Mouse (Mus musculus) limb, embryonic 13.5 days (tissue): ENCODE data around the gene Gm28043. TPM values are rescaled to one million over a fixed set of nuclear protein-coding genes. Genes with fewer than 3 reads are reported as not detected.

ENCODE experiments used
- ATAC-seq: fragments of 200-750 bp; cut with Nextera tagmentation; 2 replicates; pipeline ENCODE4 v1.8.0; 2017; ENCODE audit warnings: low read depth, moderate number of reproducible peaks, moderate TSS enrichment; ENCODE audit not compliant: low FRiP score
- H3K27ac ChIP-seq: fragments of 300-500 bp; sonication (generic); 2 replicates; pipeline ENCODE4 v1.5.1; 2015; ENCODE audit warnings: inconsistent platforms, mild to moderate bottlenecking, moderate library complexity
- H3K27me3 ChIP-seq: fragments of 300-500 bp; sonication (generic); 2 replicates; pipeline ENCODE4 v1.6.1; 2015; ENCODE audit warnings: mild to moderate bottlenecking, inconsistent platforms
- H3K36me3 ChIP-seq: fragments of 300-500 bp; sonication (generic); 2 replicates; pipeline ENCODE4 v1.6.1; 2015; ENCODE audit warnings: inconsistent platforms, mild to moderate bottlenecking, moderate library complexity
- H3K4me1 ChIP-seq: fragments of 300-500 bp; sonication (generic); 2 replicates; pipeline ENCODE4 v1.6.1; 2015; ENCODE audit warnings: inconsistent platforms
- H3K4me2 ChIP-seq: fragments of 300-500 bp; sonication (generic); replicated peaks from 2 replicates; pipeline ENCODE4 v1.6.1; 2015; ENCODE audit warnings: inconsistent platforms, mild to moderate bottlenecking, moderate library complexity
- H3K4me3 ChIP-seq: fragments of 300-500 bp; sonication (generic); 2 replicates; pipeline ENCODE4 v1.5.1; 2015; ENCODE audit warnings: moderate library complexity, mild to moderate bottlenecking, inconsistent platforms
- H3K9ac ChIP-seq: fragments of 300-500 bp; sonication (generic); 2 replicates; pipeline ENCODE4 v1.6.1; 2015; ENCODE audit warnings: mild to moderate bottlenecking, inconsistent platforms
- H3K9me3 ChIP-seq: fragments of 300-500 bp; sonication (generic); 2 replicates; pipeline ENCODE4 v1.6.1; 2016; ENCODE audit warnings: inconsistent platforms
- WGBS: fragments of 180-500 bp; shearing (Covaris S2); methylation state at CpG from one replicate; pipeline ENCODE4 v1.1.7; 2015; 5-methylcytosine and 5-hydroxymethylcytosine counted together
- polyA plus RNA-seq: library from polyadenylated mRNA; unstranded; fragments of >200 nt; fragmentation: Nextera tagmentation; extraction: Ambion mirVana; gene quantifications from 2 replicates; pipeline ENCODE4 v1.2.1, GENCODE M21; 2015

Gene Gm28043
- 2.8 and 3.1 TPM in 2 replicates for polyA plus RNA-seq

DNA sequence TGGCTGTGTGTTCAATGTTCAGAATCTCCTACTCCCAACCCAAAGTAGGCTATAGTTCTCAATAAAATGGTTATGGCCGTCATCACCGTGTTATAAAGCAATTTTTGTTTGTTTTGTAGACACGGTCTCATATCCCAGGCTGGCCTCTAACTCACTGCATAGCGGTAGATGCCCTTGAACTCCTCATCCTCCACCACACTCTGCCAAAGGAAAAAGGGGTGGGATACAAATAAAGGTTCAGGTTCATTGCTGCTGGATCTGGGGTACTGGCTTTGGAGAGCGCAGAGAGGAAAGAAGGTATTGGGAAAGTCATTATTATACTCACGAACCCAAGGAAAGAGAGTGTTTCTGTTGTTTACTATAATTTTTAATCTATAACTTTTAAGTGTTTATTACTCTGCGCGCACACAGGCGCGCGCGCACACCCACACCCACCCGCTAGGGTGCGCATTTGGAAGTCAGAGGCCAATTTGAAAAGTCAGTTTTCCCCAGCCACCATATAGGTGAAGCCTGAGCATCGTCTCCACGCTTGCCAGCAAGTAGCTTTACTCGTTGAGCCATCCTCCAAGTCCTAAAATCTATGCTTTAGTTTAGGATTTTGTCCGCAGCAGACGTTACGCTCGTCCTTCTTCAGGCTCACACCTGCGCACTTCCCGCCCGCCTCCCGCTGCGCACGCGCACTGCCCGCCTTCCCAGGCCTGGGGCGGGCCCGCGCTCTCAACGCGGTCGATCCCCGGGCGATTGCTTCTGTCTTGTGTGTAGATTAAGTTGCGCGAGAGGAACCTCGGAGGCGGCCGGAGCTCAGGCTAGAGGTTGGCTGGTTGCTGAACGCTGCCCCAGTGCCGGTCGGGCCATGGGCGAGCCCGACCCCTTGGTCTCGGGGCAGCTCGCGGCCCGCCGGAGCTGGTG, at the start of gene Gm28043, which contains the start of gene Rnf8:
Gene Gm28043, plus strand, starts transcription at position 762 of the 909 bp plus-strand sequence.
Gene Rnf8, plus strand, starts transcription at position 676 of the 909 bp plus-strand sequence.
- Histone ChIP-seq H3K4me1 (peaks cover 24% of the 10 kb centered on the region), H3K9me3 (no peaks in the 10 kb centered on the region), H3K4me3 (peak within 1 kb of the TSS; percentile 99), H3K9ac (peak within 1 kb of the TSS; percentile 99), H3K27me3 (no peaks in the 10 kb centered on the region), H3K36me3 (peaks cover 11% of the 10 kb centered on the region), H3K27ac (peak within 1 kb of the TSS; percentile 97), H3K4me2 (peak within 1 kb of the TSS; percentile 72)
- ATAC-seq = peak; percentile 93
- WGBS = 2% methylated on average over 52 of the region's 52 CpGs

DNA sequence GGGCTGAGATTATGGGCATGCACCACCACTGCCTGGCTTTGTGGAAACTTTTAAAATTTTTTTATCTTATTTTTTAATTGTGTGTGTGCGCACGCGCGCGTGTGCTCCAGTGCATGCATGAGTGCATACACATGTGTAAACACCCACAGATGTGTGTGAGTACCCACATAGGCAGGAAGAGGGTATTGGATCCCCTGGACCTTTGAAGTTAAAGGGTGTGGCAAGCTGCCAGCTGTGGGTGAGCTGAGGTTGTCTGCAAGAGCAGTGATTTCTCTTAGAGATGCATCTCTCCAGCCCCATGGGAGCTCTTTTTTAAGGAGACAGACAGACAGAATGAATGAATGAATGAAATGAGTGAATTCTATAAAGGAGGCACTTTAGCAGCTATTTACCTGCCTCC, 49.2 kb upstream of the Gm28043 start:
- 97% methylated on average over 5 of the region's 5 CpGs for WGBS
- Histone ChIP-seq H3K27me3 (no peaks in the 10 kb centered on the region), H3K4me1 (peaks cover 6% of the 10 kb centered on the region; the same call in 1 of the 2 replicates), H3K36me3 (peaks cover 42% of the 10 kb centered on the region), H3K4me3 (no peak overlapping the region), H3K9ac (no peak overlapping the region), H3K27ac (no peak overlapping the region), H3K4me2 (no peak overlapping the region), H3K9me3 (no peaks in the 10 kb centered on the region)
- ATAC-seq = no peak

DNA sequence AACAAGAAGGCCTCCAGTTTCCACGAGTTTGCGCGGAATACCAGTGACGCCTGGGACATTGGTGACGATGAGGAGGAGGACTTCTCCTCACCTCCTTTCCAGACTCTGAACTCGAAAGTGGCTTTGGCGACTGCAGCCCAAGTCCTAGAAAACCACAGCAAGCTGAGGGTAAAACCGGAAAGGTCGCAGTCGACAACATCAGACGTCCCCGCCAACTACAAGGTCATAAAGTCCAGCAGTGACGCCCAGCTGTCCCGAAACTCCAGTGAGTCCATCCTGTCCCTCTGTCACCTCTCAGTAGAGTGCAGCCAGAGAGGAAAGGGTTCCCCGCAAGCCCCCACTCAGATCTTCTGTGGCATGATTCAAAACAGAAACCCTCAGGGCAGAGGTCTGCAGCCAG, 46.2 kb upstream of the Gm28043 start:
- 84% methylated on average over 15 of the region's 15 CpGs for WGBS
- no peak overlapping the region for H3K4me2 ChIP-seq
- no peaks in the 10 kb centered on the region for H3K9me3 ChIP-seq
- H3K4me1 ChIP-seq = peaks cover 6% of the 10 kb centered on the region; the same call in 1 of the 2 replicates
- no peak overlapping the region for H3K4me3 ChIP-seq
- no peak overlapping the region for H3K9ac ChIP-seq
- ATAC-seq = no peak
- H3K27me3 ChIP-seq = no peaks in the 10 kb centered on the region
- H3K27ac ChIP-seq = no peak overlapping the region
- H3K36me3 ChIP-seq = peaks cover 71% of the 10 kb centered on the region

DNA sequence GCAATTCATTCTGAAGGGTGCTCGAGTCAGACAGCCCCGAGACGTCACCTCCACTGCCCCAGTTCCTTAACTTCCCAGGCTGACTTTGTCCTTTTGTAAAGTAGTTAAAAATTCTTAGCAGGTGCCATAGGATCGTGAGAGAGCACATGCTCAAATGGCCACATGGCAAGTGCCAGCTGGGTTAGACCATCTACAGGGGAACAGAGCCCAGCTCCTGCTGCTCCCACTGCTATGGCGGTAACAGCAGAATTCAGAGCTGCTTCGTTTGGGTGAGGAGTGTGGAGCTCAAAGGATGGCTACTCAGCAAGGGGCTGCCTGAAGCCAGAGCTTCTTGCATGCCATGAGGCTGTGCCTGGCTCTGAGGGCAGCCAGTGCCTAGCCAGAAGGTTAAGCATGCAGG, 44.8 kb upstream of the Gm28043 start:
- ATAC-seq = no peak
- Histone ChIP-seq H3K4me1 (peaks cover 6% of the 10 kb centered on the region; the same call in 1 of the 2 replicates), H3K27ac (no peak overlapping the region), H3K4me3 (no peak overlapping the region), H3K9ac (no peak overlapping the region), H3K36me3 (peaks cover 74% of the 10 kb centered on the region), H3K27me3 (no peaks in the 10 kb centered on the region), H3K4me2 (no peak overlapping the region), H3K9me3 (no peaks in the 10 kb centered on the region)
- WGBS = 82% methylated on average over 6 of the region's 6 CpGs

DNA sequence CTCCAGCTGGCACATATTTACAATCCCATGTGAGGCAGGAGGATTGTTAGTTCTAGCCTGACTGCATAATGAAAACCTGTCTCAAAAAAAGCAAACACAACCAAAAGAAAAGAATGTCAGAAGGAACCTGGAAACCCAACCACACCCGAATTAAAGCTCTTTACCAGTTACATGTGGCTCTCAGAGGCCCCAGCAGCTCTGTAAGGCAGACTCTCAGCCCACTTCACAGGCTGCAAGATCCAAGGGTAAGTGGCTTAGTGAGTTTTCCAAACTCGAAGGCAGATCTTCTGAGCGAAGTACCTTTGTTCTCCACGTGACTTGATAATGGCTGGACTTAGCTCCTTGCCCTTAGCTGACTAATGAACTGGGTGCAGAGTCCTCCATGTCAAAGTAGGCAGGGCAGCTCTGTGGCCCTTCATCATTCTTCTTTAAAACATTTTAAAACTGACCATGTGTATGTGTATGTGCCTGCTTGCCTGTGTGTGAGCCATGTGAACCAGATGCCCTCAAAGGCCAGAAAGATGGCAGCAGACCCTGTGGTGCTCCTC, 35.0 kb upstream of the Gm28043 start:
- Histone ChIP-seq H3K4me3 (no peak overlapping the region), H3K27me3 (no peaks in the 10 kb centered on the region), H3K27ac (no peak overlapping the region), H3K9me3 (no peaks in the 10 kb centered on the region), H3K4me1 (no peaks in the 10 kb centered on the region), H3K9ac (no peak overlapping the region), H3K36me3 (peaks cover 84% of the 10 kb centered on the region), H3K4me2 (no peak overlapping the region)
- 84% methylated on average over 4 of the region's 4 CpGs for whole genome bisulfite sequencing
- ATAC-seq = no peak

DNA sequence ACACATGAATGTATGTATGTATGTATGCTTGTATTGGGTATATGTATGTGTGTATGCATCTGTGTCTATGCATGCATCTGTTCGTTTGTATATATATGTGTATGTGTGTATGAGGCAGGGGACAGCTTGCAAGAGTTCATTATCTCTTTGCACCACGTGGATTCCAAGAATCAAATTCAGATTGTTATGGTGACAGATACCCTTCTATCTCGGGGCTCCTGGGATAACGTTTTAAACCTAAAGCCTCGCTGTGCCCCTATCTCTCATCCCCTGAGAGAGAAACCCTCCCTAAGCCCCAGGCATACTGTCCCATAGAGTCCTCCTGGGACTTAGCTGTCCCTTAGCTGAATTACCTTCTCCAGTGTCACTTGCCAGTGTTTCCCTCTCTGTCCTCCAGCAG, 31.1 kb upstream of the Gm28043 start:
- Histone ChIP-seq H3K27ac (no peak overlapping the region), H3K27me3 (no peaks in the 10 kb centered on the region), H3K9ac (no peak overlapping the region), H3K4me2 (no peak overlapping the region), H3K36me3 (peaks cover 69% of the 10 kb centered on the region), H3K9me3 (no peaks in the 10 kb centered on the region), H3K4me1 (peaks cover under 1% of the 10 kb centered on the region; the same call in 1 of the 2 replicates), H3K4me3 (no peak overlapping the region)
- WGBS = 78% methylated on average over 5 of the region's 5 CpGs
- ATAC-seq = no peak

DNA sequence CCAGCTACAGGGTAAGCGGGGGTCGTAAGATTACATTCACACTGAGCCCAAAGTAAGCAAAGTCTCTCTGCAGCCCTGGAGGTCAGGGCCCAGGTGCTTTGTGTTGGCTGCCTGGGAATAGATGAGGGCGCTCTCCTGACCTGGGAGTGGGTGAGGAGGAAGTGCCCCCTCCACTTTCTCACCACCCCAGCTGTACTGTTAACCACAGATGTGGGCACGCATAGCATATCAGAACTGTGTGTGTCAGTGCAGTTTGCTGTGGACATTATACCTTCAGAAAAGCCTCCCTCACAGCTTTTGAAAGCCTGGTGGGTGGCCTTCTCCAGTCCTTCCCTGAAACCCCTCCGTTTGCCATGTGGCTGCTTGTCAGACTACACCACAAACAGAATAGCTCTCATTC, 30.4 kb upstream of the Gm28043 start:
- Histone ChIP-seq H3K36me3 (peaks cover 61% of the 10 kb centered on the region), H3K4me2 (no peak overlapping the region), H3K27ac (no peak overlapping the region), H3K9me3 (no peaks in the 10 kb centered on the region), H3K27me3 (no peaks in the 10 kb centered on the region), H3K4me1 (peaks cover 8% of the 10 kb centered on the region), H3K9ac (no peak overlapping the region), H3K4me3 (no peak overlapping the region)
- WGBS = 80% methylated on average over 5 of the region's 5 CpGs
- no peak for ATAC-seq

DNA sequence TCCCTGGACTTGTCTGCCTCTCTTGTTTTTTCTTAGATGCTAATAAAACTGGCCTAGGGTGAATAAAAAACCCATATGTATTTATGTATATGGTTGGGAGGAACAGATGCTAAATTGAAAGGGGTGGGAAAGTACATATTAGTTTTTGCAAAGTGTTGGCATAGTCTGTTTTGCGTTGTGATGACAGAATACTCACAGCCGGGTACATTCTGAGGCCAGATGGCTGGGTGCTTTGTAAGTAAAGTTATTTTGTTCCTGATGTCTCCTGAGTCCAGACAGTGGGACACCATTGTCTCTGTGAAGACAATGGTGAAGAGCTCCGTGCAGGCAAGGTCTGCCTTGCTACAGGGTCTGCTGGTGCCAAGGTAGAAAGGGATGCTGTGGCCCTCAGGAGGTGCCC, 29.9 kb upstream of the Gm28043 start:
- H3K27ac ChIP-seq = no peak overlapping the region
- H3K4me2 ChIP-seq = no peak overlapping the region
- H3K9me3 ChIP-seq = no peaks in the 10 kb centered on the region
- no peak overlapping the region for H3K9ac ChIP-seq
- H3K36me3 ChIP-seq = peaks cover 57% of the 10 kb centered on the region
- ATAC-seq = no peak
- peaks cover 13% of the 10 kb centered on the region for H3K4me1 ChIP-seq
- H3K4me3 ChIP-seq = no peak overlapping the region
- H3K27me3 ChIP-seq = no peaks in the 10 kb centered on the region
- 74% methylated on average over 3 of the region's 3 CpGs for WGBS

DNA sequence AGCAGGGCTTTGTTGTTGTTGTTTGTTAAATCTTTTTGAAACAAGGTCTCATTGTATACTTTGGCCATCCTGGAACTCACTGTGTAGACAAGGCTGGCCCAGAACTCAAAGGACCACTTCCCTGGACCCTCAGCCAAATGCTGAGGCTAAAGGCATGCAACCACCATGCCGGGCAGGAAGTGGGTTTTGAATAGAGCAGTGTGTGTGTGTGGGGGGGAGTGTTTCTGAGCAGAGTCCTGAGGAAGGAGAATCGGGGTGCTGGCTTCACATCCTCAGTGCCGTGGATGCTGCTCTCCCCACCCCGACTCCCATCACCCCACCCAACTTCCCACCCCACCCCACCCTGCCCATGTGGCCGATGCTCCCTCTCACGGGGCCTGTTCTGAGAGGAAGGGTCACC, 29.2 kb upstream of the Gm28043 start:
- Histone ChIP-seq H3K4me2 (no peak overlapping the region), H3K4me1 (peaks cover 13% of the 10 kb centered on the region), H3K9ac (no peak overlapping the region), H3K9me3 (no peaks in the 10 kb centered on the region), H3K27me3 (no peaks in the 10 kb centered on the region), H3K27ac (no peak overlapping the region), H3K36me3 (peaks cover 51% of the 10 kb centered on the region), H3K4me3 (no peak overlapping the region)
- ATAC-seq = no peak
- WGBS = 94% methylated on average over 5 of the region's 6 CpGs

DNA sequence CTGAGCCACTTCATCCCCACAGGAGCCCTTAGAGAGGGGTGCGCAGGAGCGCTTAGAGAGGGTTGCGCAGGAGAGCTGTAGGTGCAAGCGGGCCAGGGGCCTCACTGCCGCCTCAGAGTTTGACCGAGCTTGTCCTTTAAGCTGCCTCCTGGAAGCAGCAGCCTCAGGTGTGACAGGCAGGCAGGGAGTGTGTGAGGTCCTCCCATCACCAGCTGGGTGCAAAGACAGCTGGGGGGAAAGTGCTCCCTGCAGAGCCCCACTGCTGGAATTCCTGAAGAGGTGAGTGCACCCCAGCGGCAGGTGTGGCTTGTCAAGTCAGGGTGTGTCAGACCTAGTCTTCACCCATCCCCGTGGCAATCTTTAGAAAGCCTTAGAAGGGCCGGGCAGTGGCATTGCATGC, 27.8 kb upstream of the Gm28043 start:
- Histone ChIP-seq H3K9ac (no peak overlapping the region), H3K36me3 (peaks cover 45% of the 10 kb centered on the region), H3K27ac (no peak overlapping the region), H3K27me3 (no peaks in the 10 kb centered on the region), H3K9me3 (no peaks in the 10 kb centered on the region), H3K4me1 (peaks cover 13% of the 10 kb centered on the region), H3K4me3 (no peak overlapping the region), H3K4me2 (no peak overlapping the region)
- ATAC-seq = no peak
- 82% methylated on average over 9 of the region's 9 CpGs for WGBS

DNA sequence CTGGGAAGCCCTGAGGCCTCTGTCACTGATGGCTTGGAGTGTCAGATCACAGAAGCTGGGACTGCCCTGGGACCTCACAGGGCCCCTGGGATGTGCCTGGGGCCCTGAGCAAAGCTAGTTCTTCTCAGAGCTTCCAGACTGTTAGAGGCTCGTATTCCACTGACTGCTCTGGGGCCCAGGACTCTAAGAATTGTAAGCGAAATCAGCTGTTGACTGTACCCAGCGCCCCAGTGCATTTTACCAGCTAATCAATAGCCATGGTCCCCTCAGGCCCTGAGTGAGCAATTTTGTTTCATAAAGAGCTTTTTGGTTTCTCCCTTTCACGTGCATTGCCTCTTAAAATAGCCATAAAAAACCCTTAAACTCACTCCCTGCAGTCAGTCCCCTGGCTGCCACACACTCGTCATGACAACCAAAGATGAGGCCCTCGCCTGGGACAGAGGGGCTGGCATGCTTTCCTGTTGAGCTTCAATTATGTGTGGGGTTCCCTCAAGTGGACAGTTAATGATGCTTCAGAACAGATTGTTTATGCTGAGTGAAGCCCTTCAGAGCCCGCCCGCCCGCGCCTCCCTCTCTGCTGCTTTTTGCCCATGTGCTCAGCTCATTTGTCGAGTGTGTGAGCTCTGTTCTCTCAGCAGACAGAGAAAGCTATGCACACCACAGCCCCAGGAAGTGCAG, 25.3 kb upstream of the Gm28043 start:
- H3K27ac ChIP-seq = peak overlapping the region; percentile 58; the same call in 1 of the 2 replicates
- peak overlapping the region; percentile 7; the same call in 1 of the 2 replicates for H3K4me2 ChIP-seq
- no peaks in the 10 kb centered on the region for H3K9me3 ChIP-seq
- peak overlapping the region; percentile 25 for H3K9ac ChIP-seq
- H3K4me3 ChIP-seq = no peak overlapping the region
- no peaks in the 10 kb centered on the region for H3K27me3 ChIP-seq
- WGBS = 32% methylated on average over 11 of the region's 11 CpGs
- ATAC-seq = peak; percentile 54
- H3K4me1 ChIP-seq = peaks cover 13% of the 10 kb centered on the region
- H3K36me3 ChIP-seq = peaks cover 49% of the 10 kb centered on the region
